Mouse (Mus musculus) CH12.LX (cell line): ENCODE results near the gene Gm9507. TPM values are rescaled to one million over a fixed set of nuclear protein-coding genes. Genes with fewer than 3 reads are reported as not detected.

Source experiments
- DNase-seq: peaks from one replicate; pipeline ENCODE4 v3.0.0-alpha.2; 2013; ENCODE audit errors: extremely low read depth
- H3K27ac ChIP-seq: 2 replicates; pipeline ENCODE4 v1.5.1; 2012; ENCODE audit warnings: low read depth, mild to moderate bottlenecking, control low read depth, moderate library complexity; ENCODE audit not compliant: insufficient read depth
- H3K27me3 ChIP-seq: replicated peaks from 2 replicates; pipeline ENCODE3; 2012; ENCODE audit warnings: inconsistent platforms
- H3K36me3 ChIP-seq, 2 experiments: replicated peaks in 1 of 2; 2 replicates each; pipeline versions ENCODE3 to v1.6.1; 2012; ENCODE audit warnings: inconsistent platforms in 1 of 2, low read length in 1 of 2, mild to moderate bottlenecking in 1 of 2, mixed read lengths in 1 of 2, moderate library complexity in 1 of 2; ENCODE audit not compliant: control insufficient read depth in 1 of 2, insufficient read depth in 1 of 2
- H3K4me1 ChIP-seq, 2 experiments: 2 replicates each; pipeline ENCODE4 v1.6.1; 2012; ENCODE audit warnings: inconsistent platforms in 1 of 2, moderate library complexity in 1 of 2; ENCODE audit not compliant: insufficient read depth in 2 of 2, control insufficient read depth in 1 of 2
- H3K4me2 ChIP-seq: 2 replicates; pipeline ENCODE4 v1.6.1; 2012; ENCODE audit warnings: low read depth, mild to moderate bottlenecking, control low read depth; ENCODE audit not compliant: poor library complexity, insufficient read depth, severe bottlenecking
- H3K4me3 ChIP-seq, 3 experiments: fragments of 150-350 bp in 1 of 3; sonication (generic) in 1 of 3; replicated peaks in 1 of 3; 2 replicates each; pipeline versions ENCODE3 to v1.5.1; 2011 to 2012; ENCODE audit warnings: low read depth in 2 of 3, low read length in 2 of 3, mild to moderate bottlenecking in 2 of 3, moderate library complexity in 2 of 3, control low read depth in 1 of 3, improper control_type of control experiment in 1 of 3, inconsistent platforms in 1 of 3, mixed read lengths in 1 of 3; ENCODE audit not compliant: poor library complexity in 1 of 3
- H3K79me2 ChIP-seq: replicated peaks from 2 replicates; pipeline ENCODE4 v1.6.1; 2012; ENCODE audit warnings: mild to moderate bottlenecking, moderate library complexity; ENCODE audit not compliant: control insufficient read depth, poor library complexity, insufficient read depth, severe bottlenecking; ENCODE audit errors: extremely low read depth
- H3K9ac ChIP-seq: 2 replicates; pipeline ENCODE4 v1.6.1; 2012; ENCODE audit warnings: low read depth, mild to moderate bottlenecking, control low read depth, moderate library complexity; ENCODE audit not compliant: insufficient read depth
- H3K9me3 ChIP-seq: replicated peaks from 2 replicates; pipeline ENCODE3; 2012; ENCODE audit warnings: low read length, inconsistent platforms, mixed read lengths
- BHLHE40 ChIP-seq: IDR thresholded peaks from 2 replicates; pipeline ENCODE4 v1.6.1; 2011; ENCODE audit warnings: mild to moderate bottlenecking, low read depth, low read length, improper control_type of control experiment
- CHD2 ChIP-seq: IDR thresholded peaks from 2 replicates; pipeline ENCODE4 v1.6.1; 2011; ENCODE audit warnings: low read length, improper control_type of control experiment
- CTCF ChIP-seq, 2 experiments: IDR thresholded peaks in 1 of 2; conservative IDR thresholded peaks in 1 of 2; 2 replicates each; pipeline ENCODE4 v1.5.1; 2011 to 2012; ENCODE audit warnings: low read depth in 2 of 2, low read length in 2 of 2, improper control_type of control experiment in 1 of 2, inconsistent platforms in 1 of 2, mild to moderate bottlenecking in 1 of 2, moderate library complexity in 1 of 2
- E2F4 ChIP-seq: IDR thresholded peaks from 2 replicates; pipeline ENCODE4 v1.6.1; 2011; ENCODE audit warnings: low read depth, low read length, improper control_type of control experiment; ENCODE audit not compliant: insufficient replicate concordance
- ETS1 ChIP-seq: conservative IDR thresholded peaks from 2 replicates; pipeline ENCODE4 v1.6.1; 2012; ENCODE audit warnings: low read depth, mild to moderate bottlenecking, inconsistent platforms, low read length, improper control_type of control experiment, moderate library complexity
- IRF4 ChIP-seq: IDR thresholded peaks from 2 replicates; pipeline ENCODE4 v1.6.1; 2014; ENCODE audit warnings: low read depth, mild to moderate bottlenecking, inconsistent platforms, low read length, improper control_type of control experiment
- JUN ChIP-seq: IDR thresholded peaks from 2 replicates; pipeline ENCODE4 v1.6.1; 2011; ENCODE audit warnings: low read depth, mild to moderate bottlenecking, low read length, improper control_type of control experiment, moderate library complexity; ENCODE audit not compliant: insufficient read depth
- KAT2A ChIP-seq: IDR thresholded peaks from 2 replicates; pipeline ENCODE4 v1.6.1; 2012; ENCODE audit warnings: low read length, improper control_type of control experiment, inconsistent platforms; ENCODE audit not compliant: insufficient replicate concordance
- MAX ChIP-seq: IDR thresholded peaks from 2 replicates; pipeline ENCODE4 v1.6.1; 2011; ENCODE audit warnings: low read length, improper control_type of control experiment
- MAZ ChIP-seq: IDR thresholded peaks from 2 replicates; pipeline ENCODE4 v1.6.1; 2012; ENCODE audit warnings: low read depth, mild to moderate bottlenecking, inconsistent platforms, low read length, improper control_type of control experiment, moderate library complexity
- MEF2A ChIP-seq: IDR thresholded peaks from 2 replicates; pipeline ENCODE4 v1.6.1; 2014; ENCODE audit warnings: low read depth, mild to moderate bottlenecking, inconsistent platforms, low read length, improper control_type of control experiment, borderline replicate concordance
- NRF1 ChIP-seq: IDR thresholded peaks from 2 replicates; pipeline ENCODE4 v1.6.1; 2014; ENCODE audit warnings: low read depth, mild to moderate bottlenecking, inconsistent platforms, low read length, improper control_type of control experiment, moderate library complexity
- PAX5 ChIP-seq: IDR thresholded peaks from 2 replicates; pipeline ENCODE4 v1.6.1; 2012; ENCODE audit warnings: low read length, inconsistent platforms, mixed read lengths
- RAD21 ChIP-seq: IDR thresholded peaks from 2 replicates; pipeline ENCODE4 v1.6.1; 2011; ENCODE audit warnings: low read depth, mild to moderate bottlenecking, low read length, improper control_type of control experiment, moderate library complexity
- SMC3 ChIP-seq: IDR thresholded peaks from 2 replicates; pipeline ENCODE4 v1.6.1; 2011; ENCODE audit warnings: low read depth, low read length, improper control_type of control experiment
- TBP ChIP-seq: conservative IDR thresholded peaks from 2 replicates; pipeline ENCODE4 v1.6.1; 2011; ENCODE audit warnings: low read depth, low read length, improper control_type of control experiment
- UBTF ChIP-seq: IDR thresholded peaks from 2 replicates; pipeline ENCODE4 v1.6.1; 2012; ENCODE audit warnings: low read depth, mild to moderate bottlenecking, inconsistent platforms, low read length, improper control_type of control experiment, moderate library complexity
- USF1 ChIP-seq: IDR thresholded peaks from 2 replicates; pipeline ENCODE4 v1.6.1; 2014; ENCODE audit warnings: low read depth, mild to moderate bottlenecking, inconsistent platforms, low read length, improper control_type of control experiment
- USF2 ChIP-seq: conservative IDR thresholded peaks from 2 replicates; pipeline ENCODE4 v1.6.1; 2011; ENCODE audit warnings: low read depth, low read length, improper control_type of control experiment
- ZC3H11A ChIP-seq: IDR thresholded peaks from 2 replicates; pipeline ENCODE4 v1.6.1; 2012; ENCODE audit warnings: low read depth, mild to moderate bottlenecking, inconsistent platforms, low read length, improper control_type of control experiment
- ZMIZ1 ChIP-seq: IDR thresholded peaks from 2 replicates; pipeline ENCODE4 v1.6.1; 2012; ENCODE audit warnings: low read depth, mild to moderate bottlenecking, inconsistent platforms, low read length, improper control_type of control experiment
- ZNF384 ChIP-seq: IDR thresholded peaks from 2 replicates; pipeline ENCODE4 v1.6.1; 2012; ENCODE audit warnings: low read depth, low read length, improper control_type of control experiment, inconsistent platforms
- dilution Hi-C: fragments of 300-500 bp; cut with MboI; formaldehyde crosslinking; loops from 2 replicates; pipeline ENCODE4 v1.14.3; 2020; ENCODE audit warnings: low sequenced_read_pairs; ENCODE audit not compliant: extremely low pct_unique_long_range_greater_than_20kb, extremely low pct_ligation_motif_present
- in situ Hi-C: fragments of 300-500 bp; cut with MboI; formaldehyde crosslinking; loops from 3 replicates; pipeline ENCODE4 v1.14.3; 2019; ENCODE audit warnings: low sequenced_read_pairs, low pct_ligation_motif_present, low pct_unique_long_range_greater_than_20kb, mixed read lengths
- polyA plus RNA-seq: library from polyadenylated mRNA; unstranded; fragments of >175 nt; gene quantifications from 2 replicates; pipeline ENCODE4 v1.2.1, GENCODE M21; 2012; ENCODE audit warnings: low read depth; ENCODE audit not compliant: insufficient read length
- total RNA-seq, 2 experiments: library from RNA; depleted of rRNA; stranded (reverse); fragments of 300-350 nt in 1 of 2; fragments of >200 nt in 1 of 2; gene quantifications; 2 replicates each; pipeline ENCODE4 v1.2.3; 2012 to 2014

Gm9507 gene
- total and polyA plus RNA-seq, 3 experiments: not detected

- dilution Hi-C loops (no loop called here), in situ Hi-C loops (no loop called here)
- Histone ChIP-seq H3K79me2 (no peaks in the 10 kb centered on the region), H3K9me3 (no peaks in the 10 kb centered on the region), H3K27ac (no peak overlapping the region), H3K4me1 (0 out of 4 replicates have a peak, but pooled peaks cover 0 to 3% of the 10 kb centered on the region in 2 experiments), H3K4me3 (no peak overlapping the region), H3K9ac (no peak overlapping the region), H3K4me2 (no peak overlapping the region), H3K36me3 (no peaks in the 10 kb centered on the region), H3K27me3 (peaks cover 76% of the 10 kb centered on the region)
- peak; percentile 26 for TF ChIP-seq RAD21
- TF ChIP-seq ZC3H11A: no peak
- TF ChIP-seq CTCF (conservative IDR thresholded peaks at IDR 0.05 in 1 of 2, IDR thresholded peaks at IDR 0.05 in 1 of 2; ENCODE audit: low read depth in 2 of 2, low read length in 2 of 2): peak; percentile 72 to 81
- peak; percentile 50 for TF ChIP-seq SMC3
- peak; percentile 26 for DNase-seq
These were observed 3.9 kb upstream of the Gm9507 start for GRCm38 (mm10) chr10:77815514-77815913.

- H3K36me3 ChIP-seq: no peaks in the 10 kb centered on the region
- TF ChIP-seq KAT2A: no peak
- no peak for TF ChIP-seq MAZ
- no peak for TF ChIP-seq E2F4
- TF ChIP-seq JUN: no peak
- no peak for TF ChIP-seq IRF4
- no peak for TF ChIP-seq PAX5
- TF ChIP-seq MEF2A: no peak
- TF ChIP-seq BHLHE40: no peak
- TF ChIP-seq NRF1: no peak
- H3K27ac ChIP-seq: no peak within 1 kb of the TSS
- H3K4me1 ChIP-seq: 0 out of 4 replicates have a peak, but pooled peaks cover 0 to 3% of the 10 kb centered on the region in 2 experiments
- no peak within 1 kb of the TSS for H3K4me2 ChIP-seq
- no peak within 1 kb of the TSS for H3K9ac ChIP-seq
- H3K79me2 ChIP-seq: no peaks in the 10 kb centered on the region
- H3K9me3 ChIP-seq: no peaks in the 10 kb centered on the region
- H3K4me3 ChIP-seq: no peak within 1 kb of the TSS
- dilution Hi-C loops: no loop called here
- DNase-seq: no peak
- in situ Hi-C loops: no loop called here
- peaks cover 76% of the 10 kb centered on the region for H3K27me3 ChIP-seq
These were observed 2.7 kb upstream of the Gm9507 start, which contains the start of gene Gm2696 for GRCm38 (mm10) chr10:77814382-77814781. Gm2696 (plus strand) TSS chr10:77814682.

DNA sequence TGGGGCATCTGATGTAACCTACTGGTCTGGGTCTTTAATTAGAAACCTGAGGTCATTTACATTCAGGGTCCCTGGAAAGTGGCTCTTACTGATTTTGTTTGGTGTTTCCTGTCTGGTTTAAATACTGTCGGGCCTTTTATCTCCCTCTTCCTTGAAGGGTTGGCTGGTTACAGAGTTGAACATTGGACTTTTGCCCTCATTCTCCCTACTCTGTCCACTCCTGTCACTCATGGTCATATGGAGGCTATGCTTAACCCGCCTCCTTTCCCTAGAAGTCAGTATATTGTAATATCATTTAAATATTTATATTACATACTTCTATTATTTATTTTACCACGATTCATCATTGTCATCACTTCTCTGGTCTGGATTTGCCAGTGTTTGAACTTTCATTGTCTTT, 7.5 kb downstream of the Gm9507 start:
- TF ChIP-seq MAZ (no peak), IRF4 (no peak), ETS1 (no peak), CHD2 (no peak), TBP (no peak), ZMIZ1 (no peak), UBTF (no peak), MEF2A (no peak), ZNF384 (no peak), USF2 (no peak), USF1 (no peak), RAD21 (no peak), MAX (no peak), BHLHE40 (no peak), JUN (no peak)
- TF ChIP-seq, all 38 proteins: peak for 0
- DNase-seq: no peak
- Histone ChIP-seq H3K27ac (no peak overlapping the region), H3K9ac (no peak overlapping the region), H3K4me2 (no peak overlapping the region), H3K79me2 (no peaks in the 10 kb centered on the region), H3K9me3 (peaks cover 4% of the 10 kb centered on the region), H3K4me3 (no peak overlapping the region), H3K4me1 (no peaks in the 10 kb centered on the region), H3K36me3 (no peaks in the 10 kb centered on the region), H3K27me3 (peaks cover 45% of the 10 kb centered on the region)
- in situ Hi-C loops: no loop called here
- dilution Hi-C loops: no loop called here
